Mouse (Mus musculus): ENCODE measurements around the gene Cdk1. TPM values are rescaled to one million over a fixed set of nuclear protein-coding genes. Genes with fewer than 3 reads are reported as not detected.
A peak's percentile ranks its signal among the peaks of the same experiment; 100 is the strongest.

Cdk1 gene
- total RNA-seq, 2 experiments from 2014 or later = not detected

GRCm38 (mm10) chr10:69288720-69289119, 64.0 kb downstream of the Cdk1 start:
- no peak overlapping the region for H3K4me3 ChIP-seq
- H3K27ac ChIP-seq = peak overlapping the region; percentile 88
- DNase-seq = no peak
- TF ChIP-seq CTCF (IDR thresholded peaks at IDR 0.05) = no peak
- intact Hi-C loops (cut with DNase I) = no loop called here

DNA sequence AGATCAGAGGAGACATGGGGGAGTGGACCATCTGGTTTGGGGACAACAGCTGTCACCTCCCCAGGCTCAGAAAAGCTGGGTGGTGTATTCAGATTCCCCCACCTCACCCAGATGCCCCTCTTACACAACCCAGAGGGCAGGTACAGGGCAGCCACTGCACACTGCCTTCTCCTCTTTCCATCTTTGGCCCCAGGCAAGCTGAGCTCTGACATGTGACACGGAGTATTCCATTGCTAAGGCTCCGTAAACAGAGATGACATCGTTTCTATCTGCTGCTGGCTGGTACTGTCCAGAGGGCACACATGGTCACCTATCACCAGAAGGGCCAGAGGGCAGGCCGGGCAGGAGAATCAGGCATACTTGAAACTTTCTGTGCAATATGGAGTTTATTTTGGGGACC, 64.7 kb downstream of the Cdk1 start:
- intact Hi-C loops (cut with DNase I) = no loop called here
- Histone ChIP-seq H3K4me3 (no peak overlapping the region), H3K27ac (peak overlapping the region; percentile 88)
- no peak for TF ChIP-seq CTCF (IDR thresholded peaks at IDR 0.05)
- peak; percentile 79 for DNase-seq

- no peak for TF ChIP-seq CTCF (IDR thresholded peaks at IDR 0.05)
- peak; percentile 52 for DNase-seq
- Histone ChIP-seq H3K4me3 (no peak overlapping the region), H3K27ac (peak overlapping the region; percentile 88)
- intact Hi-C loops (cut with DNase I) = no loop called here
Observed at GRCm38 (mm10) chr10:69286939-69287338, 65.8 kb downstream of the Cdk1 start.

Other genes with a start within 250 kb of the Cdk1 start
- 10 to 100 TPM; 21.8 to 29.1 TPM for gene Rhobtb1, start 201.5 kb downstream of the Cdk1 start, total RNA-seq (2021)
- 1 to 10 TPM; 3.4 to 5.1 TPM for gene A930033H14Rik, start 139.8 kb downstream of the Cdk1 start, total RNA-seq (2021)
- gene Ank3, start 45.8 kb upstream of the Cdk1 start, total RNA-seq (2021) = 100 to 1,000 TPM in 1 of 2 experiments, 10 to 100 TPM in 1; 97.9 to 110 TPM

Measured in gastrocnemius, adult 2 months (tissue).